Mouse (Mus musculus) hindbrain, embryonic 15.5 days (tissue): ENCODE measurements around the gene Unc13a. TPM values are rescaled to one million over a fixed set of nuclear protein-coding genes. Genes with fewer than 3 reads are reported as not detected.

Source experiments
- ATAC-seq: fragments of 200-750 bp; cut with Nextera tagmentation; 2 replicates; pipeline ENCODE4 v1.8.0; 2017; ENCODE audit warnings: low read depth, moderate number of reproducible peaks, moderate TSS enrichment; ENCODE audit not compliant: low FRiP score
- H3K27ac ChIP-seq: fragments of 300-500 bp; sonication (generic); replicated peaks from 2 replicates; pipeline ENCODE4 v1.5.1; 2015; ENCODE audit warnings: mild to moderate bottlenecking, inconsistent platforms
- H3K27me3 ChIP-seq: fragments of 300-500 bp; sonication (generic); 2 replicates; pipeline ENCODE4 v1.6.1; 2015; ENCODE audit warnings: control low read depth, inconsistent platforms
- H3K36me3 ChIP-seq: fragments of 300-500 bp; sonication (generic); 2 replicates; pipeline ENCODE4 v1.6.1; 2015; ENCODE audit warnings: control low read depth, inconsistent platforms
- H3K4me1 ChIP-seq: fragments of 300-500 bp; sonication (generic); replicated peaks from 2 replicates; pipeline ENCODE4 v1.6.1; 2015; ENCODE audit warnings: control low read depth, inconsistent platforms
- H3K4me2 ChIP-seq: fragments of 300-500 bp; sonication (generic); 2 replicates; pipeline ENCODE4 v1.6.1; 2015; ENCODE audit warnings: moderate library complexity, mild to moderate bottlenecking, inconsistent platforms
- H3K4me3 ChIP-seq: fragments of 300-500 bp; sonication (generic); 2 replicates; pipeline ENCODE4 v1.5.1; 2015; ENCODE audit warnings: mild to moderate bottlenecking, inconsistent platforms
- H3K9ac ChIP-seq: fragments of 300-500 bp; sonication (generic); 2 replicates; pipeline ENCODE4 v1.6.1; 2015; ENCODE audit warnings: inconsistent platforms
- H3K9me3 ChIP-seq: fragments of 300-500 bp; sonication (generic); 2 replicates; pipeline ENCODE4 v1.6.1; 2016; ENCODE audit warnings: control low read depth, inconsistent platforms
- WGBS: fragments of 180-500 bp; shearing (Covaris S2); methylation state at CpG from one replicate; pipeline ENCODE4 v1.1.7; 2015; 5-methylcytosine and 5-hydroxymethylcytosine counted together
- polyA plus RNA-seq: library from polyadenylated mRNA; unstranded; fragments of >200 nt; fragmentation: Nextera tagmentation; extraction: Ambion mirVana; gene quantifications from 2 replicates; pipeline ENCODE4 v1.2.1, GENCODE M21; 2015

Gene Unc13a
- polyA plus RNA-seq, 1 experiment from 2014 or later: 24.7 TPM

GRCm38 (mm10) chr8:71601939-71602665, 69.5 kb downstream of the Unc13a start:
- H3K36me3 ChIP-seq: peaks cover 4% of the 10 kb centered on the region; the same call in 1 of the 2 replicates
- peak overlapping the region; percentile 35 for H3K9ac ChIP-seq
- H3K4me3 ChIP-seq: peak overlapping the region; percentile 36
- peak overlapping the region; percentile 43; the same call in 1 of the 2 replicates for H3K27ac ChIP-seq
- peaks cover 43% of the 10 kb centered on the region for H3K27me3 ChIP-seq
- 4% methylated on average over 65 of the region's 65 CpGs for WGBS
- H3K4me1 ChIP-seq: peaks cover 18% of the 10 kb centered on the region
- no peaks in the 10 kb centered on the region for H3K9me3 ChIP-seq
- H3K4me2 ChIP-seq: peak overlapping the region; percentile 54
- no peak; the same call in none of the 2 replicates for ATAC-seq

- no peak overlapping the region for H3K27ac ChIP-seq
- peaks cover 35% of the 10 kb centered on the region for H3K27me3 ChIP-seq
- no peak overlapping the region for H3K9ac ChIP-seq
- ATAC-seq: no peak
- H3K4me1 ChIP-seq: peaks cover 29% of the 10 kb centered on the region
- H3K4me3 ChIP-seq: no peak overlapping the region
- 93% methylated on average over 5 of the region's 5 CpGs for WGBS
- H3K36me3 ChIP-seq: peaks cover 4% of the 10 kb centered on the region; the same call in 1 of the 2 replicates
- H3K4me2 ChIP-seq: no peak overlapping the region
- no peaks in the 10 kb centered on the region for H3K9me3 ChIP-seq
Measured at GRCm38 (mm10) chr8:71598841-71599240, 72.7 kb downstream of the Unc13a start.

DNA sequence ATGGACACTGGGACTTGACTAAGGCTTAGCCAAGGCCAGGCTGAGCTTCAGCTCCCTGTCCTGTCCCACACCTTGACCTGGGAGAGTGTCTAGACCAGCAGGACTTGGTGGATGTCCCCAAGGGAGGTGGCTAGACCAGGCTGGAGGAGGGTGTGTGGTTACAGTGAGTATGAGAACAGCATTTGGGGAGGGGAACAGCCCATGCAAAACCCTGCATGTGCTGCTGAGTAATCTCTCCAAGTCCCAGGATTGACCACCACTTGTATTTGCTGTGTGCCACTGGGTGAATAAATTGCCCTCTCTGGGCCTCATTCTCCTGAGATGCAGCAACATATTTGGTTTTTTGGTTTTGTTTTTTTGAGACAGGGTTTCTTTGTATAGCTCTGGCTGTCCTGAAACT, 73.2 kb downstream of the Unc13a start:
- H3K4me3 ChIP-seq: no peak overlapping the region
- peaks cover 30% of the 10 kb centered on the region for H3K4me1 ChIP-seq
- H3K36me3 ChIP-seq: peaks cover 4% of the 10 kb centered on the region; the same call in 1 of the 2 replicates
- no peaks in the 10 kb centered on the region for H3K9me3 ChIP-seq
- H3K27me3 ChIP-seq: peaks cover 31% of the 10 kb centered on the region
- H3K9ac ChIP-seq: no peak overlapping the region
- ATAC-seq: no peak
- no peak overlapping the region for H3K27ac ChIP-seq
- no peak overlapping the region for H3K4me2 ChIP-seq

DNA sequence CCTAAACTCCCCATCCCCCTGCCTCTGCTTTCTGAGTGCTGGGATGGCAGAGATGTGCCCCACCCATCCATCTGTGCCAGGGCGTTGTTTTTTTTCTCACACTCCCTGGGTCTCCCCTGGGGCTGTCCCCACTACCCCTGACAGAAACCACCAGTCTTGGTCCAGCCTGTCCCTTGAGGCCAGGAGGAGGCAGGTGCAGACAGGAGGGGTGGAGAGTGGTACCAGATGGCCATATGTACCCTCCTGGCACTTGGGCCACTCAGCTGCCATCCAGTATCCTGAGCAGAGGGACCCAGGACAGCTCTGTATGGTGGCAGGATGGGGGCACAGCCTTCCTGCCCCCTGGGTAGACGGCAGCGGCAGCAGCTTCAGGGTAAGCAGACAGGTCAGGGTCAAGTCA, 74.1 kb downstream of the Unc13a start, which contains the start of gene Fam129c:
Fam129c (plus strand) TSS at position 198 of the 400 bp plus-strand sequence.
- WGBS: 62% methylated on average over 3 of the region's 3 CpGs
- no peak for ATAC-seq
- H3K4me3 ChIP-seq: no peak within 1 kb of the TSS
- no peaks in the 10 kb centered on the region for H3K9me3 ChIP-seq
- H3K27ac ChIP-seq: no peak within 1 kb of the TSS
- H3K4me1 ChIP-seq: peaks cover 29% of the 10 kb centered on the region
- peaks cover 24% of the 10 kb centered on the region for H3K27me3 ChIP-seq
- H3K36me3 ChIP-seq: peaks cover 4% of the 10 kb centered on the region; the same call in 1 of the 2 replicates
- no peak within 1 kb of the TSS for H3K4me2 ChIP-seq
- H3K9ac ChIP-seq: no peak within 1 kb of the TSS

DNA sequence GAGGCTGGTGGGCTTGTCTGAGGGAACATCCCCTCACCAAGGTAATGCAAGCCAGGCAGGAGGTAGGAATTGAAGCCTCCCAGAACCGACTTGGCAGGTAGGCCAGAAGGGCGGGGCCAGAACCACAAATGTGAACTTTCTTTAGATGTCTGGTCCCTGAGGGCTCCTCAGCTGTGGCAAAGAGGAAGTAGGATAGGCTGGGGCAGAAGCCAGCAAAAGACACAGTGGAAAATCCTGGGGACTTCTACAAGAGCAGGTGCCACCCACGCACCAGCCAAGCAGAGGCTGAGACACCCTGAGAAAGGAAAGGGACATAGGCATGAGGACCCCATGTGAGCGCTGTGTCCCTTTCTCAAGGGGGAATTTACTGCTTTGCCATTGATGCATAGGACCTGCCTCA, 74.8 kb downstream of the Unc13a start:
- no peak overlapping the region for H3K4me3 ChIP-seq
- H3K27me3 ChIP-seq: peaks cover 20% of the 10 kb centered on the region
- no peak overlapping the region for H3K4me2 ChIP-seq
- peaks cover 4% of the 10 kb centered on the region; the same call in 1 of the 2 replicates for H3K36me3 ChIP-seq
- 85% methylated on average over 4 of the region's 4 CpGs for WGBS
- no peak overlapping the region for H3K27ac ChIP-seq
- H3K9me3 ChIP-seq: no peaks in the 10 kb centered on the region
- no peak overlapping the region for H3K9ac ChIP-seq
- peaks cover 24% of the 10 kb centered on the region for H3K4me1 ChIP-seq
- ATAC-seq: no peak

DNA sequence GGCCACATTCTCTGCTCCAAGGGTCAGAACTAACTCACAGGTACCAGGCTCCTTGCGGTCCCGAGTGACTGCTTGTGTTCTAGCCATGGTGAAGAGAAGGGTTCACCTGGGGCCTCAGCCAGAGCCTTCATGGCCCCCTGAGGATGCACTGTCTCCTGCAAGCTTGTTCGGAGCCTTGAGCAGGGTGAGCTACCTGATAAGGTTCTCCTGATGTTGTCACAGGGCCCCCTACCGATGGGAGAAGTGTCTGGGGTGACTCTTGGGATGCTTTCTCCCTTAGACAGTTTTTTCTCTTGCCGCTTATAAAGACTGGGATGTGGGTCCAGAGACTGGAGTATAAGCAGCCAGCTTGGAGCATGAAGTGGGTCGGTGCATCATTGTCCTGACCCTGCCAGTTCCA, 75.2 kb downstream of the Unc13a start:
- peaks cover 4% of the 10 kb centered on the region; the same call in 1 of the 2 replicates for H3K36me3 ChIP-seq
- no peak for ATAC-seq
- H3K9ac ChIP-seq: no peak overlapping the region
- H3K27ac ChIP-seq: no peak overlapping the region
- whole genome bisulfite sequencing: 59% methylated on average over 6 of the region's 6 CpGs
- H3K4me2 ChIP-seq: no peak overlapping the region
- no peaks in the 10 kb centered on the region for H3K9me3 ChIP-seq
- H3K27me3 ChIP-seq: peaks cover 15% of the 10 kb centered on the region
- H3K4me3 ChIP-seq: no peak overlapping the region
- H3K4me1 ChIP-seq: peaks cover 24% of the 10 kb centered on the region

DNA sequence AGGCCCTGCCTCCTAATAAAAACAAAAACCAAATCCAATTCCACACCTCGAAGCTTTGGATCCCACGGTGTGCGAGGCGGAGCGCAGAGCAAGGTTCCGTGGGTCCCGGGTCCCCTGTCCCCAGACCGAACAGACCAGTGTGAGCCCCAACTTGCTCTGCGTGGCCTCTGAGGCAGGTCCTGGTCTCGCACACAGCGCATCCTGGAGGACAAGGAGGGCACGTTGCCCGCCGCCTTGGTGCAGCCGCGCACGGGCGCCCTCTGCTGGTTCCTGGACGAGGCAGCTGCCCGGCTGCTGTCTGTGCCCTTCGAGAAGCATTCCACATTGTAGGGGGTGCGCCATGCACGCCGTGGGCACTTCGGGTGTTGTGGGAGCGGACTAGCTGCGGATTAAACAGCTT, 75.7 kb downstream of the Unc13a start:
- Histone ChIP-seq H3K4me2 (peak overlapping the region; percentile 29), H3K27me3 (peaks cover 12% of the 10 kb centered on the region), H3K36me3 (peaks cover 4% of the 10 kb centered on the region; the same call in 1 of the 2 replicates), H3K4me3 (peak overlapping the region; percentile 9; the same call in 1 of the 2 replicates), H3K9ac (no peak overlapping the region), H3K4me1 (peaks cover 29% of the 10 kb centered on the region), H3K27ac (no peak overlapping the region), H3K9me3 (no peaks in the 10 kb centered on the region)
- no peak for ATAC-seq
- 7% methylated on average over 27 of the region's 27 CpGs for WGBS

- peaks cover 34% of the 10 kb centered on the region for H3K4me1 ChIP-seq
- no peak overlapping the region for H3K4me2 ChIP-seq
- H3K4me3 ChIP-seq: no peak overlapping the region
- no peaks in the 10 kb centered on the region for H3K9me3 ChIP-seq
- ATAC-seq: no peak
- H3K36me3 ChIP-seq: no peaks in the 10 kb centered on the region
- no peak overlapping the region for H3K27ac ChIP-seq
- 99% methylated on average over 4 of the region's 4 CpGs for WGBS
- no peaks in the 10 kb centered on the region for H3K27me3 ChIP-seq
- H3K9ac ChIP-seq: 0 out of 2 replicates have a peak overlapping the region, but pooled peaks have one; percentile 2
Measured at GRCm38 (mm10) chr8:71594324-71594722, 77.2 kb downstream of the Unc13a start.

GRCm38 (mm10) chr8:71593556-71594323, 77.8 kb downstream of the Unc13a start:
- Histone ChIP-seq H3K4me2 (peak overlapping the region; percentile 97; the same call in 1 of the 2 replicates), H3K9me3 (no peaks in the 10 kb centered on the region), H3K27me3 (no peaks in the 10 kb centered on the region), H3K36me3 (no peaks in the 10 kb centered on the region), H3K4me1 (peaks cover 34% of the 10 kb centered on the region), H3K9ac (peak overlapping the region; percentile 2; the same call in 1 of the 2 replicates), H3K4me3 (no peak overlapping the region; the same call in 1 of the 2 replicates), H3K27ac (peak overlapping the region; percentile 99; the same call in 1 of the 2 replicates)
- ATAC-seq: no peak
- WGBS: 95% methylated on average over 8 of the region's 8 CpGs

DNA sequence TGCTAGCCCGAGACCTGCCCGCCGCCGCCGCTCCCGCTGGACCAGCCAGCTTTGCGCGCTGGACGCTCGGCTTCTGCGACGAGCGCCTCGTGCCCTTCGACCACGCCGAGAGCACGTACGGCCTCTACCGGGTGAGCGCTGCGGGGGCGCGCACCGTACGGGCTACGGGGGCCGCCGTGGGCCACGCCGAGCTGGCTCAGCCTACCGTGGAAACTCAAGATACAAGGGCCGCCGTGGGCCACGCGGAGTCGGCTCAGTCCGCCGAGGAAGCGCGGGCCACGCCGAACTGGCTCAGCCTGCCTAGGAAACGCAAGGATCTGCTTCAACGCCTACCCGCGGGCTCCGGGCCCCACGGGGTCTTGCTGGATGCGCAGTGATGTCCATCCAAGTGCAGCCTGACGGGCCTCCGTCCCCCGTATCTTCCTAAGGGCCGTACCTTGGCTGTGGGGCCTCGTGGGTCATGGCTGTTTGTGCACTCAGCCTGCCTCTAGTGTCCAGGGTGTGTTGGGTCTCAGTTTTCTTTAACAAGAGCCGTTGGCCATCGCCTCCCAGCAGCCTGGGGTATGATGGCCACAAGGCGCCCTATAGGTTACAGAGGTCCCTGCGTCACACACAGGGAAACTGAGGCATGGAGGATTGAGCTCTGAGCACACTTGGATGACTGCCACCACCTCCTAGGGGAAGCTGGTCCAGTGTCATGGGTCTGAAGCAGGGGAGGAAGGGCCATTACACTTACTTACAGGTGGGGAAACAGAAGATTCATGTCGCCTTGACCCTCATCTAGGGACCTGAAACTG, 79.0 kb downstream of the Unc13a start:
- Histone ChIP-seq H3K36me3 (no peaks in the 10 kb centered on the region), H3K4me1 (peaks cover 34% of the 10 kb centered on the region), H3K27ac (peak overlapping the region; percentile 99), H3K4me3 (peak overlapping the region; percentile 83), H3K27me3 (no peaks in the 10 kb centered on the region), H3K9ac (peak overlapping the region; percentile 94), H3K4me2 (peak overlapping the region; percentile 97), H3K9me3 (no peaks in the 10 kb centered on the region)
- peak; percentile 77 for ATAC-seq
- 5% methylated on average over 60 of the region's 60 CpGs for WGBS
